Mouse (Mus musculus) neural tube, embryonic 12.5 days (tissue): Measurements from ENCODE around the gene Olfr1359. TPM values are rescaled to one million over a fixed set of nuclear protein-coding genes. Genes with fewer than 3 reads are reported as not detected.
A peak's percentile ranks its signal among the peaks of the same experiment; 100 is the strongest.
"Not testable (repeated sequence)": the region's sequence is repeated elsewhere in the genome, so short reads cannot be mapped to it uniquely, and the experiment has no call there.

Source experiments
- ATAC-seq: fragments of 200-750 bp; cut with Nextera tagmentation; 2 replicates; pipeline ENCODE4 v1.8.0; 2017; ENCODE audit warnings: low read depth, mild to moderate bottlenecking, moderate TSS enrichment, moderate library complexity; ENCODE audit not compliant: low FRiP score
- H3K27ac ChIP-seq: fragments of 300-500 bp; sonication (generic); 2 replicates; pipeline ENCODE4 v1.5.1; 2016
- H3K27me3 ChIP-seq: fragments of 300-500 bp; sonication (generic); replicated peaks from 2 replicates; pipeline ENCODE4 v1.6.1; 2016; ENCODE audit warnings: mild to moderate bottlenecking
- H3K36me3 ChIP-seq: fragments of 300-500 bp; sonication (generic); 2 replicates; pipeline ENCODE4 v1.6.1; 2016; ENCODE audit warnings: mild to moderate bottlenecking
- H3K4me1 ChIP-seq: fragments of 300-500 bp; sonication (generic); 2 replicates; pipeline ENCODE4 v1.6.1; 2016
- H3K4me2 ChIP-seq: fragments of 300-500 bp; sonication (generic); replicated peaks from 2 replicates; pipeline ENCODE4 v1.6.1; 2016; ENCODE audit warnings: mild to moderate bottlenecking
- H3K4me3 ChIP-seq: fragments of 300-500 bp; sonication (generic); 2 replicates; pipeline ENCODE4 v1.5.1; 2016
- H3K9ac ChIP-seq: fragments of 300-500 bp; sonication (generic); 2 replicates; pipeline ENCODE4 v1.6.1; 2016; ENCODE audit warnings: mild to moderate bottlenecking
- H3K9me3 ChIP-seq: fragments of 300-500 bp; sonication (generic); 2 replicates; pipeline ENCODE4 v1.6.1; 2016; ENCODE audit warnings: mild to moderate bottlenecking
- WGBS: fragments of 180-500 bp; shearing (Covaris S2); methylation state at CpG from one replicate; pipeline ENCODE4 v1.1.7; 2016; 5-methylcytosine and 5-hydroxymethylcytosine counted together
- polyA plus RNA-seq: library from polyadenylated mRNA; unstranded; fragments of >200 nt; fragmentation: Nextera tagmentation; extraction: Ambion mirVana; gene quantifications from 2 replicates; pipeline ENCODE4 v1.2.1, GENCODE M21; 2016

The Olfr1359 gene
- polyA plus RNA-seq, 1 experiment from 2014 or later: not detected

DNA sequence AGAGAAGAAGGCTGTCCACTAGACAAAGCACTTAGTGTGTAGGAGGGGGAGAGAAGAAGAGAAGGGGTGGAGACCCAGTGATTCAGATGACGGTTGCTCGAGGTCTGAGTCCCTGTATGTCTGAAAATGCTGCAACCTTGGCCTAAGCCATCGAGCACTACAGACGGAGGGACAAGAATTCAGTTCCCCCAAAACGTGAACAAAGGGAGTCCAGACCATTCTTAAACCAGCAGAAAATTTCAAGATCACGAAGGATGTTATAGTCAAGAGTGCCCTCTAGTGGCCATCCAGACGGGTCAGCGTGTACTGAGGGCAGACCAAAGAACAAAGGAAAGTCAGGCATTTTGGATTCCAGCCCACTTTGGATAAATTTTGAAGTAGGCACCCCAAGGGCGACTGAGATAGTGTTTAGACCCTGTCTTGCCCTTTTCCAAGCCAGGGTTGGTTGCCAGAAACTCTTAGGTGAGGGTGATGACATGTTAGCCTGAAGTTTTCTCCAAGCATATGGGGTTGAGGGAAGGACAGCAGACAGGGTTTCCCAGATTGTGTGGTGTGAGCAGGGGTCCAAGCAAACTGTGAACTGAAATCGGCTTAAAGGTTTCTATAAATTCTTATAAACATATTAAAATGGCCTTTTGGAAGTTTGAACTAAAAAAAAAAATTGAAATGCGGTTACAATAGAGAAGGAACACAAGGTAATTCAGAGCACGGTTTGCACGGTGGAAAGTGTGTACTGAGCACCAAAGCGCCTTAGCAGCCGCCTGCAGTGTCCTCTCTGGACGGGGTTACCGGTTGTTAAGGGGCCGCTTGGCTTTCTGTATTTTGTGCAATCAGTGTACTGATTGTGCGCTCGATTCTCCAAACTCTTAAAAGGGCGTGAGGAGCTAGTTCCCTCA lies 36.3 kb downstream of the Olfr1359 start:
- H3K36me3 ChIP-seq: no peaks in the 10 kb centered on the region
- H3K4me2 ChIP-seq: peak overlapping the region; percentile 63
- H3K9me3 ChIP-seq: no peaks in the 10 kb centered on the region
- peak overlapping the region; percentile 57 for H3K9ac ChIP-seq
- no peaks in the 10 kb centered on the region for H3K27me3 ChIP-seq
- ATAC-seq: peak; percentile 85
- peaks cover 6% of the 10 kb centered on the region for H3K4me1 ChIP-seq
- peak overlapping the region; percentile 40 for H3K4me3 ChIP-seq
- WGBS: under 1% methylated on average over 21 of the region's 21 CpGs
- peak overlapping the region; percentile 90 for H3K27ac ChIP-seq

DNA sequence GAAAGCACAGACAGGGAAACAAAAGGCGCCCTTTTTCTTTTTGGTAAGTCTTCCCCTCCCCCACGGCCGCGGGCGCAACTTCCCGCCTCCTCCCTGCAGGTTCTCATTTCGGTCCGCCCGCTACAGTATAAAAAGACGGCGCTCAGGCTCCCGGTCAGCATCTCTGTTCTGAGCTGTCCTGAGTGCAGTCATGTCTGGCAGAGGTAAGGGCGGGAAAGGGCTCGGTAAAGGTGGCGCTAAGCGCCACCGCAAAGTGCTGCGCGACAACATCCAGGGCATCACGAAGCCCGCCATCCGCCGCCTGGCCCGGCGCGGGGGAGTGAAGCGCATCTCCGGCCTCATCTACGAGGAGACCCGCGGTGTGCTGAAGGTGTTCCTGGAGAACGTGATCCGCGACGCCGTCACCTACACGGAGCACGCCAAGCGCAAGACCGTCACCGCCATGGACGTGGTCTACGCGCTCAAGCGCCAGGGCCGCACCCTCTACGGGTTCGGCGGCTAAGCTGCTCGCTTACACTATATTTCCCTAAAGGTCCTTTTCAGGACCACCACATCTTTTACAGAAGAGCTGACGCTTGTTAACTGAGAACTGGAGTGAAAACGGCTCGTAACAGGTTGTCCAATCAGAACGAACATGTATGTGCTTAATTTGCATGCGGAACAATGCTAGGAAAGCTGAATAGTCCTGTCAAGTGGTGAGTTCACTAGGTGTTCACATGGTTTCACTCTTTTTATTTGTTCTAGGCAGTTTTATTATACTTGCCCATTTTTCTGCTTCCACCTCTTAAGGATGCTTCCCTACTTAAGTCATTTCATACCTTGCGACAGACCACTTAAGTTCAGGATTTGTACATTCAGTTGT lies 37.2 kb downstream of the Olfr1359 start, which contains the start of gene Hist1h4j:
Hist1h4j (plus strand) TSS at position 159 of the 862 bp plus-strand sequence.
- ATAC-seq: peak; percentile 92
- not testable (repeated sequence) for H3K36me3 ChIP-seq, H3K4me1 ChIP-seq, H3K9me3 ChIP-seq, H3K27me3 ChIP-seq
- peak within 1 kb of the TSS; percentile 63 for H3K4me2 ChIP-seq
- peak within 1 kb of the TSS; percentile 40 for H3K4me3 ChIP-seq
- WGBS: under 1% methylated on average over 44 of the region's 56 CpGs
- peak within 1 kb of the TSS; percentile 57 for H3K9ac ChIP-seq
- peak within 1 kb of the TSS; percentile 90 for H3K27ac ChIP-seq

DNA sequence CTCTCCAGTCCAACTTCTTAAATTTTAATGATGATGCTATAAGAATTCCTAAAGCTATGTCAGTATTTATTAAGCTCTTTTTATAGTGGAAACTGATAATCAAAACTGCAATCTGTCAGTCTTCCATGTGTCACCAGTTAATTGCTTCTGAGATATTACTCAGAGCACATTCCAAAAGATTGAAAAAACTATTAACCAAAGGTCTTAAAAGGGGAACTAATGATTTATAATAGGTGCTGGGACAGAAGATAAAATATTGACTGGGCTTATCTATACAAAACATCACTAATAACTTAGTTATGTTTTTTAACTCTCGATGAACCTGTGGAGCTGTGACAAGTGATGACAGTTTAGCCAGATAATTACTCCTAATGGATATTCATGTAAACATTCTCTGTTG lies 47.1 kb downstream of the Olfr1359 start:
- no peak overlapping the region for H3K27ac ChIP-seq
- H3K36me3 ChIP-seq: no peaks in the 10 kb centered on the region
- peaks cover 9% of the 10 kb centered on the region for H3K4me1 ChIP-seq
- 98% methylated on average over 1 of the region's 1 CpGs for WGBS
- no peaks in the 10 kb centered on the region for H3K9me3 ChIP-seq
- no peaks in the 10 kb centered on the region for H3K27me3 ChIP-seq
- ATAC-seq: no peak
- no peak overlapping the region for H3K9ac ChIP-seq
- H3K4me3 ChIP-seq: no peak overlapping the region
- H3K4me2 ChIP-seq: no peak overlapping the region

DNA sequence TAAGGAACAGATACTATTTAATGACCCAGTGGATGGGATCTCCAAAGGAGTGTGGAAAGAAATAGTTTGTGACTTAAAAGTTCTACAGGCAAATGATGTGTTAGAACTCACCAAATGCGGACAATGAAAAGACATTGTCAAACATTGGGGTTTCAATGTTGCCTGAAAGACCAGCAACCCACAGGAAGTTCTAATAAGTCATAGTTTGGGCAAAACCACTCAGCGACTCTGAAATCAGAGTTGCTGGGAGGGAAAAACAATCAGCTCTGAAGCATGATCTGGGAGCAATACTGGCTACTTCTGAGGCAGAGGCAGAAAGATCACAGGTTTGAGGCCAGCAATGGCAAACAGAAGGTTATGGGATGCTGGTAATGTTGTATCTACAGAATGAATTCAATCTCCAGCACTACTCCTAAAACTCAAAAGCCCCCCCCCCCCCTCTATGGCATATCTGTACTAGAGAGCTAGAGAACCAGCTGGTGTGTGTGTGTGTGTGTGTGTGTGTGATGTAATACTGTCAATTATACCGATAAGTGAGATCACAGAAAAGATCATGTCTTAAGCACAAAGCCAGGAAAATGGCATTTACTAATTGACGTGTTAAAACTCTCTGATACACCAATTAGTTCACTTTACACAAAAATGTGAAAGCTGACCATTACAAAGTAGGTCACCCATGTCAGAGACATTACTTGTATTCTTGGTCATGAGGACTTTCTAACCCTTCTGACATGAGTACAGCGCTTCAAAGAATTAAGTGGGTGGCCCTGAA lies 51.7 kb downstream of the Olfr1359 start:
- Histone ChIP-seq H3K27ac (0 out of 2 replicates have a peak overlapping the region, but pooled peaks have one; percentile 16), H3K9ac (peak overlapping the region; percentile 68), H3K4me1 (peaks cover 12% of the 10 kb centered on the region), H3K9me3 (no peaks in the 10 kb centered on the region), H3K27me3 (no peaks in the 10 kb centered on the region), H3K36me3 (no peaks in the 10 kb centered on the region), H3K4me2 (peak overlapping the region; percentile 85), H3K4me3 (peak overlapping the region; percentile 51)
- no peak; the same call in 1 of the 2 replicates for ATAC-seq
- 3% methylated on average over 5 of the region's 5 CpGs for WGBS

DNA sequence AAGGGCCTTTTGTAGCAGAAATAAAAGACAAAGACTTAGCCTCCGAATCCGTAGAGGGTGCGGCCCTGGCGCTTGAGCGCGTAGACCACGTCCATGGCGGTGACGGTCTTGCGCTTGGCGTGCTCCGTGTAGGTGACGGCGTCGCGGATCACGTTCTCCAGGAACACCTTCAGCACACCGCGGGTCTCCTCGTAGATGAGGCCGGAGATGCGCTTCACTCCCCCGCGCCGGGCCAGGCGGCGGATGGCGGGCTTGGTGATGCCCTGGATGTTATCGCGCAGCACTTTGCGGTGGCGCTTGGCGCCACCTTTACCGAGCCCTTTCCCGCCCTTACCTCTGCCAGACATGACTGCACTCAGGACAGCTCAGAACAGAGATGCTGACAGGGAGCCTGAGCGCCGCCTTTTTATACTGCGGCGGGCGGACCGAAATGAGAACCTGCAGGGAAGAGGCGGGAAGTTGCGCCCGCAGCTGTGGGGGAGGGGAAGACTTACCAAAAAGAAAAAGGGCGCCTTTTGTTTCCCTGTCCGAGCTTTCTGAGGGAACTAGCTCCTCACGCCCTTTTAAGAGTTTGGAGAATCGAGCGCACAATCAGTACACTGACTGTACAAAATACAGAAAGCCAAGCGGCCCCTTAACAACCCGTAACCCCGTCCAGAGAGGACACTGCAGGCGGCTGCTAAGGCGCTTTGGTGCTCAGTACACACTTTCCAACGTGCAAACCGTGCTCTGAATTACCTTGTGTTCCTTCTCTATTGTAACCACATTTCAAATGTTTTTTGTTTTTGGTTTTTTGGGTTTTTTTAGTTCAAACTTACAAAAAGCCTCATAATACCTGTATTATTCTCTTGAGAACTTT lies 52.5 kb downstream of the Olfr1359 start, which contains the start of gene Hist1h4k:
Hist1h4k (minus strand) TSS at position 347 of the 859 bp plus-strand sequence.
- H3K36me3 ChIP-seq, H3K9me3 ChIP-seq, H3K27me3 ChIP-seq: not testable (repeated sequence)
- ATAC-seq: peak; percentile 79
- Histone ChIP-seq H3K4me3 (peak within 1 kb of the TSS; percentile 51), H3K9ac (peak within 1 kb of the TSS; percentile 68), H3K4me2 (peak within 1 kb of the TSS; percentile 85), H3K4me1 (peaks cover 12% of the 10 kb centered on the region), H3K27ac (peak within 1 kb of the TSS; percentile 72; the same call in 1 of the 2 replicates)
- WGBS: under 1% methylated on average over 47 of the region's 56 CpGs

DNA sequence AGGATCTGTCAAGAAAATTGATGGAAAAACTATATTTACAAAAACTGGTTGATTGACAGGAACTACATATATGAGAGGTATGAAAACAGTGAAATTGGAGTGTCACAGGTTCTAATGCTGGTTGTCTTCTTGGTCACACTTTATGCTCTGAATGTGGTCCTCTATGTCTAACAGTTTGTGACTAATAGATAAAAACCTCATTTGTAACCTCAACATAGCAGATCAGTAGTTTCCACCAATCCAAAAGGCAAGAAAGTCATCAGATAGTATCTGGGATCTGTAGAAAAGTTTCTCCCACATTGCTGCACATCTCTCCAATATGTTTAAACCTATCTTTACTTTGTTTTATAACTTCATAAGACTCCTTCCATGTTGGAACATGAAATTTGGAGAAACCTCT lies 53.5 kb downstream of the Olfr1359 start:
- H3K27ac ChIP-seq: no peak overlapping the region
- H3K27me3 ChIP-seq: no peaks in the 10 kb centered on the region
- H3K4me2 ChIP-seq: peak overlapping the region; percentile 25; the same call in 1 of the 2 replicates
- H3K9ac ChIP-seq: no peak overlapping the region
- no peaks in the 10 kb centered on the region for H3K9me3 ChIP-seq
- peaks cover 12% of the 10 kb centered on the region for H3K4me1 ChIP-seq
- H3K36me3 ChIP-seq: no peaks in the 10 kb centered on the region
- H3K4me3 ChIP-seq: no peak overlapping the region
- ATAC-seq: no peak

DNA sequence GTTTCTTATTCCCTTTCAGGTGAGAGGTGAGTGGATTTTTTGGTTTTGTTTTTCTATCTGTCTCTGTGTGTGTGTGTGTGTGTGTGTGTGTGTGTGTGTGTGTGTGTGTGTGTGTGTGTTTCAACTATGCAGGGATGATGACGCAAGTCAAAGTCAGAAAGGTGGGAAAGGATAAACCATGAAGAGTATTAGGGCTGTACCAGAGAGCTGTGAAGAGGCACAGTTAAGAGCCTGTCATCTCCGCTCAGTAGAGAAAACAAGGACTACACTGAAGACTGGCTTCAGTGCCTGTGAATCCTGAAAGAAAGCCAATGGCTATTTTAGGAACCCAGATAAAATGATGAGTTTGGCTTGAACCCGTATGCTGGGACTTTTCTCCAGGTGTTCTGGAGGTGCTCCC lies 53.9 kb downstream of the Olfr1359 start:
- H3K27me3 ChIP-seq: no peaks in the 10 kb centered on the region
- no peaks in the 10 kb centered on the region for H3K36me3 ChIP-seq
- peak overlapping the region; percentile 67; the same call in 1 of the 2 replicates for H3K4me2 ChIP-seq
- H3K4me3 ChIP-seq: no peak overlapping the region
- peaks cover 12% of the 10 kb centered on the region for H3K4me1 ChIP-seq
- H3K9me3 ChIP-seq: no peaks in the 10 kb centered on the region
- no peak for ATAC-seq
- no peak overlapping the region for H3K27ac ChIP-seq
- H3K9ac ChIP-seq: no peak overlapping the region
- 79% methylated on average over 3 of the region's 3 CpGs for WGBS

DNA sequence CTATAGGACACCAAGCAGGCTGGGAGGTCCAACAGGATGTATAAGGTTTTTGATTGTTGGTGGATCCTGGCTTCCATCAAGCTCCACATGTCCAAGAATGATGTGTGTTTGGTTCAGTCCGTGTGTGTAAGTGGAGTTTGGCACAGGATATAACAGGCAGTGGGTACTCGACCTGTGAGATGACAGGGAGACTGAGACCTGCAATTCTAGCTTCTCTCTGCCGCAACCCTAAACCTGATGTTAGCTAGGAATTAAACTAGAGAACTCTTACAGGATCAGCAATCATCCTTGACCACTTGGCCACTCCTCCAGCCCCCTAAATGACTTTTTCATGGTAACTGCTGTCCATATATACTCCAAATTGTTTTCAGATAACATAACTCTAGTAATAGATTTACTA lies 54.4 kb downstream of the Olfr1359 start:
- H3K9me3 ChIP-seq: no peaks in the 10 kb centered on the region
- no peak for ATAC-seq
- H3K27ac ChIP-seq: no peak overlapping the region
- H3K4me1 ChIP-seq: peaks cover 12% of the 10 kb centered on the region
- H3K4me2 ChIP-seq: peak overlapping the region; percentile 67
- H3K4me3 ChIP-seq: no peak overlapping the region
- H3K9ac ChIP-seq: no peak overlapping the region
- no peaks in the 10 kb centered on the region for H3K27me3 ChIP-seq
- WGBS: 43% methylated on average over 3 of the region's 3 CpGs
- no peaks in the 10 kb centered on the region for H3K36me3 ChIP-seq

DNA sequence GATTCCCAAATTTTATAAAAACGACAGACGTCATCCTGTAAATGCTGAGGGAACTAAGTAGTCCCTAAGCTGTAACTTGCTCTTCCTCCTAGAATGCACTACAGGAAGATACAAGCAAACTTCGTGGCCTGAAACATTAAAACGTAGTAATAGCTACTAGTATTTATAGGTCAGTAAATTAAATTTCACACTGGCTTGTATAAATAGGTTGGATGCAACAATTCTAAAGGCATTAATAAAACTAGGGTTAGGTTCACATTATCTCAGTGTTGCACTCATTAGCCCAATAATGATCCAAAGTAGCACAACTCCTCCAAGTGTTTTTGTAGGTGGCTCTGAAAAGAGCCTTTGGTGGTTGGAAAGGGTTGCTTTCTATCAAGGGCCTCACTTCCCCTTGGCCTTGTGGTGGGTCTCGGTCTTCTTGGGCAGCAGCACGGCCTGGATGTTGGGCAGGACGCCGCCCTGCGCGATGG lies 55.2 kb downstream of the Olfr1359 start:
- Histone ChIP-seq H3K36me3 (no peaks in the 10 kb centered on the region), H3K27ac (peak overlapping the region; percentile 84), H3K4me2 (peak overlapping the region; percentile 67), H3K4me1 (peaks cover 12% of the 10 kb centered on the region), H3K4me3 (peak overlapping the region; percentile 43), H3K27me3 (no peaks in the 10 kb centered on the region), H3K9ac (peak overlapping the region; percentile 55), H3K9me3 (no peaks in the 10 kb centered on the region)
- WGBS: 2% methylated on average over 10 of the region's 10 CpGs
- ATAC-seq: no peak

DNA sequence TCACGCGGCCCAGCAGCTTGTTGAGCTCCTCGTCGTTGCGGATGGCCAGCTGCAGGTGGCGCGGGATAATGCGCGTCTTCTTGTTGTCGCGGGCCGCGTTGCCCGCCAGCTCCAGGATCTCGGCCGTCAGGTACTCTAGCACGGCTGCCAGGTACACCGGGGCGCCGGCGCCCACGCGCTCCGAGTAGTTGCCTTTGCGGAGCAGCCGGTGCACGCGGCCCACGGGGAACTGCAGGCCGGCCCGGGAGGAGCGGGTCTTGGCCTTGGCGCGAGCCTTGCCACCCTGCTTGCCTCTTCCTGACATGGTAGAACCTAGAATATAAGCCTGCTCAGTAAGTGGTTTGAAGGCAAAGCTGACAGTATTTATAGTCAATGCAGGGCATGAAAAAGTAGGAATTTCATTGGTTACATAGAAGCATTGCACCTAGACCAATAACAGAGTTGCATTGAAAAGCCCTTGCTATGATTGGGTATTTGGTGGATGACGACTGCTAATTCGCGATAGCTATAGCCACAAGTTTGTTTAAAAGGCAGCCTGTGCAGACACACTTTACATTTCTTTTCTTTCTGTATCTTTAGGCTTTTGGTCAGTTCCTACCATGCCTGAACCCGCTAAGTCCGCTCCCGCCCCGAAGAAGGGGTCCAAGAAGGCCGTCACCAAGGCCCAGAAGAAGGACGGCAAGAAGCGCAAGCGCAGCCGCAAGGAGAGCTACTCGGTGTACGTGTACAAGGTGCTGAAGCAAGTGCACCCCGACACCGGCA lies 55.8 kb downstream of the Olfr1359 start, which contains the start of the genes Hist1h2ak and Hist1h2bn:
Hist1h2ak (minus strand) TSS at position 304 of the 762 bp plus-strand sequence.
Hist1h2bn (plus strand) TSS at position 600 of the 762 bp plus-strand sequence.
- Histone ChIP-seq H3K27ac (peak within 1 kb of the TSS; percentile 84), H3K4me3 (peak within 1 kb of the TSS; percentile 43), H3K9ac (peak within 1 kb of the TSS; percentile 55), H3K4me1 (peaks cover 12% of the 10 kb centered on the region), H3K4me2 (peak within 1 kb of the TSS; percentile 67)
- ATAC-seq: peak; percentile 93
- H3K9me3 ChIP-seq, H3K27me3 ChIP-seq, H3K36me3 ChIP-seq: not testable (repeated sequence)
- WGBS: under 1% methylated on average over 50 of the region's 50 CpGs
